Mouse (Mus musculus) frontal cortex, postnatal 14 days (tissue): ENCODE measurements around the gene Kremen2.

ENCODE experiments used
- DNase-seq, 2 experiments: peaks; one replicate each; pipeline ENCODE4 v3.0.0; 2022; ENCODE audit warnings: low spot score in 2 of 2

Kremen2 gene

GRCm38 (mm10) chr17:23737493-23738445 is 7.9 kb downstream of the Kremen2 start:
- no peak for DNase-seq

DNA sequence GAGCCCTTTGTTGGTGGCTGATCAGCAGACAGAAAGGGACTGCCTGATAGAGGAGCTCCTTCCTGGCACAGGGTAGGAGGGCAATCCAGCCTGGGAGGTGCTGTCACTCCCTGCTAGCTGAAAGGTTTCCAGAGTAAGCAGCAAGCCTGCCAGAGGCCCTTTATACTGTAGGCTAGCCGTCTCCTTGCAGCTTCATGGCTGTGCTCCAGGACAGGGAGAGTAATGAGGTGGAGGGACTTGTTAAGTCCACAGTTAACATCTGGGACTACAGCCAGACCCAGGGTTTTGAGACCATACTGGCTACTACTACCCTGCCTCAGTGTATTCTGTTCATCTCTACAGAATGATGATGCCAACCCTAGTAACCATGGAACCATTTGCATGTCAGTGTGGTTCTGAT is 11.3 kb downstream of the Kremen2 start:
- no peak for DNase-seq

DNA sequence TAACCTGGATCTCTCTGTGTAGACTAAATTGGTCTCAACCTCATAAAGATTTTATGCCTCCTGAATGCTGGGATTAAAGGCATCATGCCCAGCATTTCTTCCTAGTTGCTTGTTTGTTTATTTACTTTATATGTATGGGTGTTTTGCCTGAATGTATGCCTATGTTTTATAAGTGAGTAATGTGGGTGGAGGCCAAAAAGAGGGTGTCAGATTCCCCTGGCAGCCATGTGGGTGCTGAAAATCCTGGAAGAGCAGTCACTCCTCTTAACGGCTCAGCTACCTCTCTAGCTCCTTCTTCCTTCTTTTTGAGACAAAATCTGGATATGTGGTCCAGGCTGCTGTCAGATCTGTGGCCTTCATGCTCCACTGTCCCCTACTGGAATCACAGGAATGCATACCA is 15.2 kb downstream of the Kremen2 start:
- DNase-seq: no peak

GRCm38 (mm10) chr17:23726758-23727142 is 18.9 kb downstream of the Kremen2 start:
- DNase-seq: peak in 1 of 2 experiments; percentile 48

DNA sequence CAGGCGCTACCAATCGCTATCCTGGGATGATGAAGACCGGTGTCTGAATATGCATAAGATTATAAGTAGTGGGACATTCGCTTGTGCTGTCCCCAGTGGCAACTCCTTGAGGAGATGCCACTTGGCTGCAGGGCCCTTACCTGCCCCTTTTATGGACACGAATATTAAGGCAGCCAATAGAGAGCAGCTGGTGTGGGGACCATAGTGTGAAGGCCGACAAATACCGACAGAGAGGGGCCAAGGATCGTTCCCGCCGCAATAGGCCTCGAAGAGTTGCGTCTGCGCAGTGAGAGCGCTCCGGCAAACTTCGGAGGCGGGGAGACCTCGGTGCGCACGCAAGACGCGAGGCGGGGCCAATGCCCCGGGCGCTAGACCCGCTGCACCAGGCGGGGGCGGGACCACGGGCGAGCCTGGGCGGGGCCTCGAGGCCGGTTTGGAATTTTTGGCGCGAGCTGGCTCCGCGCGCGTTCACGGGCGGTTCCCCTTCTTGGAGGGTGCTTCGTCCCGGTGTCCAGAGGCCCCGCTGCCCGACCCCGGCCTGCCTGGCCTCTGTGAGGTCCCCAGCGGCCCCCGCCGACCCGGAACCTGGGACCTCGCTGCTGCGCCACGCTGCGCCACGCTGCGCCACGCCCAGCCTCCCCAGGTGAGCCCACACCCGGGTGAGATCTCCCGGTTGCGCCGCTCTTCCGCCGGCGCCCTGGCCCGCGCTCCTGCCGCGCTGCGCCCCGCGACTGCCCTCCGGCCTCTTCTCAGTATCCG is 19.5 kb downstream of the Kremen2 start, which contains the start of gene Pkmyt1:
Gene Pkmyt1, plus strand, starts transcription at position 338 of the 759 bp plus-strand sequence.
- DNase-seq: peak; percentile 84 to 89

- DNase-seq: no peak
Measured at GRCm38 (mm10) chr17:23725477-23725876, 20.2 kb downstream of the Kremen2 start.

DNA sequence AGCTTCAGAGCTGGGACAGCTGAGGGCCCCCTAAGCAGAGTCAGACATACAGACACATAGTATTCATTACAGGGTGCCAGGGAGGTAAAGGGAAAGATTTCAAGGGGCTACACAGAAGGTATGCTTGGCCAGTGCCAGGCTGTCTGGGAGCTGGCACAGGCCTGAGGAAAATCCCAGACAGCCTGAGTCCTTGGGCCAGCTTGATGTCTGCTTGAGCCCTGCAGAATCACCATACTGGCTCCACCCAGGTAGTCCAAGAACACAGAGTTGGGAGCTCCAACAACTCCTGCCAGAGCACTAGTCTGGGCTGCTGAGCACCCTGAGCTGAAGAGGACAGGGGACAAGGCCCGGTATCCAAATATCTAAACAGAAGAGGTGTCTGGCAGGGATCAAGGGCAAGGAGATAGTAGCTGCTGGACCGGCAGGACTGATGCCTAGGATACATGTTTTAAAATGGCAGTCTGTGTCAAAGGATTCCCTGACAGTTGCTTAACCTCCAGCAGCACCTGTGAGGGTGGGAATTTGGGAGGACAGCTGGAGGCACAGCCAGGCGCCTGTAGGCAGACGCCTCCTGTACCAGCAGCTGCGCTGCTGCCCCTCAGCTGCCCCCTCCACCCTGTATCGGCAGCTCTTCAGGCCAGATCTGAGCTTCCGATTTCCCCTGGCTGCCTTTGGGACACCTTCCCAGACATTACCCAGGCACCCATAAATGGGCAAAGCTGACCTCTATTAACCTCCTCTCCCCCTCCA is 23.1 kb downstream of the Kremen2 start, which contains the start of gene 1520401A03Rik:
Gene 1520401A03Rik, minus strand, starts transcription at position 408 of the 750 bp plus-strand sequence.
- no peak for DNase-seq

DNA sequence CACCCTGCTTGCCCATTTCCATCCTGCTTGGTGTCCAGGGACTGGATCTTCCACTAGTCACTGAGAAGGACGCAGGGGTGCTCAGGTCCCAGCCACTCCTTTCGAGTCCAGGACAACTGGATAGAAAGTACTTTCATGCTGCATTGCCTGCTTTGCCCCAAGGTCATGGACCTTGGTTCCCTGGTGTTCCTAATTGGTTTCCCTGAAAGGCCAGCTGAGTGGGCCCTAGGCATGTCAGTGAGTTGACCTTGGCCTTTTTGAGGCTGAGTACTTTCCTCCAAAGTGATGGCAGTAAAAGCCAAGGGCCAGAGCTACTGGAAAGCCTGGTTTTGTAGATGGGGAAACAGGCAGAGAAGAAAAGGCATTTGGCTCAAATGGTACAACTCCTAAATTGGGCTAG is 23.7 kb downstream of the Kremen2 start:
- no peak for DNase-seq

DNA sequence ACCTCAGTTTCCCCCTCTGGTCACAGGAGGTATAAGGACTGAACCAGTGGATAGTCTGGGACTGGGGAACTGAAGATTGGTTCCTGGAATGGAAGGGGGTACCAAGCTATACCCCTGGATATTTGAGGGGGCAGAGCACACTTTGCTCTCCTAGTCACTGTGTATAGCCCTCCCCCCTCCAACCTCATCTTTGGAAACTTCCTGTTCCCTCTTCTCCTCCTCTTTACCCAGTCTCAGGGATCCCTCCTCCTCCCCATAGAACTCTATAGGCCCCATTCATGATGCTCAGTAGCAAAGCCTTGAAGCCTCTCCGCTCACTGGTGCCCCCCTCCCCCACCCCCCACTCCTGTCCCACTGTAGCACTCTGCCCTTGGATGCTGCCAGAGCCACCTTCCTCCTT is 26.2 kb downstream of the Kremen2 start:
- no peak for DNase-seq

- no peak for DNase-seq
Measured at GRCm38 (mm10) chr17:23717003-23717402, 28.6 kb downstream of the Kremen2 start.

DNA sequence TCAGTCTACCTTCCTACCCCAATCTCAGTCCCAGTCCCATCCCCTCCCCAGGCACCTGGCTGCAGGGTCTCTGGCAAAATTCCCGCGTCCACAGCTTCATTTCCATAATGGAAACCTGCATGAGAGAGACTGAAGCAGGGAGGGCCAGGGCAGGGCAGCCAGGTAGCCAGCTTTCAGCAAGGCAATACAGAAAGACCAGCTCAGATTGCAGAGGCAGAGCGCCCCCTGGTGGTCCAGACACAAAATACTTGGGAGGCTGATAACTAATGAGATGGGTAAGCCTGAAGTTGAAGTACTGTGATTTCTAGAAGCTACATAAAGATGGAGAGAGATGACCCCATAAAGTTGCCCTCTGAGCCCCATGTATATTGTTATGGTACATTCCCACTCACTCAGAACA is 39.4 kb downstream of the Kremen2 start:
- peak; percentile 55 to 72 for DNase-seq

DNA sequence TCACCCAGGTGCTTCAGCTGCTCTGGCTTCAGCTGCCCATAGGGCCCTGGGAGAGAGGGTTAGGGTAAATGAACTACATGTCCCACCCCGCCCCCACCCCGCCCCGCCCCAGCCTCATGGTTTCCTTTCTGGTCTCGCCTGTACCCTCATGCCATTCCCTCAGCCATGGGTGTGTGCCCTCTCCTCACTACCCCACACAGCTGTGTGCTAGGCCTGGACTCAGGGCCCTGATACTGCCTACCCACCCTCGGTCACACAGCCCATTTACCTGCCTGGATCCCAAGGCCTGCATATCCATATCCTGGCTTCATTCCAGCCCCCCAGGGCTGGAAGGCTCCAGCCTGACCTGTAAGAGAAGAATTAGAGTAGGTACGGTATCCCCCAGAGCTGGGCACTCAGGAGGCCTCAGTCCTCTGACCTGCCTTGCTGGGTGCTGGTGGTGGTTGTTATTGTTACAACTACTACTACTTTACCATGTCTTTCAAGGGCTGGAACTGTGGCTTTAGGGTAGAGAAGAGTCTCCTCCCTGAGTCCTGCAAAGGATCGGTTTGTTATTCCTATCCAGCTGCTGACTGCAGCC is 40.0 kb downstream of the Kremen2 start:
- no peak for DNase-seq

- no peak for DNase-seq
Measured at GRCm38 (mm10) chr17:23704741-23705140, 40.9 kb downstream of the Kremen2 start.

DNA sequence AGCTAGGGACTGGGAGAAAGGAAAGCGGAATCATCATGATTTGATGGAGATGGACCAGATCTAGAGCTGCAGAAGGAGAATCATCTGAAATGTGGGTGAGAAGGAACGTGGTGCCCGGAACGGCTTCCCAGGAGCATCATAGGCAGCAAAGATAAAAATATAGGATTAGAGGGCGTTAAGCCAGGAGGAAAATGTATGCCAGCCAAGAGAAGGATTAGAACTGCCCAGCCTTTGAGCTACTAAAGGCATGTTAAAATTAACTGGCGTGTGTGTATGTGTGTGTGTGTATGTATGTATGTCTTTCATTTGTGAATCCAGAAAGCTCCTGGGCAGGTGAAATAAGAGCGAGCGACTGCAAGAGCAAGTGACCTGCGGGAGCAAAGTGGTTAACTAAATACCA is 42.3 kb downstream of the Kremen2 start:
- no peak for DNase-seq

- peak; percentile 85 for DNase-seq
Measured at GRCm38 (mm10) chr17:23700079-23700478, 45.6 kb downstream of the Kremen2 start.

DNA sequence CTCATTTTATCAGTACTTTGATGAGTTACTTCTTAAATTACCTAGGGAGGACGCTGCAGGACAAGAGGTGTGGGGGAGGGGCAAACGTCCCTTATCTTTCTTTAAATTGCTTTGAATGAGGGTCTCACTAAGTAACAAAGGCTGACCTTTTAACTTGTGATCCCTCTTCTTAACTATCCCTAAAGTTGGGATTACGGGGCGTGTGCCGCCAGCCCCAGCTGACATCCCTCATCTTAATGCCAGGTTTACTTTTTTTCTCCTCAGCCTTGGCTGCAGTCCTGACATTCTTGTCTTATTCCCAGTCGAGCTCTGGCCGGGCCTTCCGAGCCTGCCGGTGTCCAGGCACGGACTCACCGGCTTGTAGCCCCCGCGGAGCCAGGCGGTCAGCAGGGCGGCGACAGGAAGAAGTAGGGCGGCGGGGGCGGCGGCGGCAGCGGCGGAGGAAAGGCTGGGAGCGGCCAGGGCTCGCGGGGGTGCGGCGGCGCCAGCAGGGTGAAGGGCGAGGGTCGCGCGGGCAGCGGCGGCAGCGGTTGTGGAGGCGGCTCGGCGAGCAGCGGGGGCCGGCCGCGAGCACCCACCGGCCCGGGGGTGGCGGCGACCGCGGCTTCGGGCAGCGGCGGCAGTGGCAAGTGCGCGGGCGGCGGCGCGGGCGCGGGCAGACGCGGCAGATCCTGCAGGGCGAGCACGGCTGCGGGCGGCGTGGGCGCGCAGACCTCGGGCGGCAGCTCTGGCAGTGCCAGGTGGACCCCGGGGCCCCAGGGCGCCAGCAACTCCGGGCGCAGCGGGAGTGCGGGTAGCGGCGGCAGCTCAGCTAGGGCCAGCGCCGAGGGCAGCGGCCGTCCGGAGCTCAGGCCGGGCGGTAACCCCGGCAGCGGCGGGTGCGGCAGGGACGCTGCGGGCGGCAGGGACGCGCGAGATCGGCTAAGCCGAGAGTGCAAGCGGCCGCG is 46.2 kb downstream of the Kremen2 start:
- DNase-seq: no peak

GRCm38 (mm10) chr17:23695801-23696200 is 49.8 kb downstream of the Kremen2 start:
- DNase-seq: no peak

DNA sequence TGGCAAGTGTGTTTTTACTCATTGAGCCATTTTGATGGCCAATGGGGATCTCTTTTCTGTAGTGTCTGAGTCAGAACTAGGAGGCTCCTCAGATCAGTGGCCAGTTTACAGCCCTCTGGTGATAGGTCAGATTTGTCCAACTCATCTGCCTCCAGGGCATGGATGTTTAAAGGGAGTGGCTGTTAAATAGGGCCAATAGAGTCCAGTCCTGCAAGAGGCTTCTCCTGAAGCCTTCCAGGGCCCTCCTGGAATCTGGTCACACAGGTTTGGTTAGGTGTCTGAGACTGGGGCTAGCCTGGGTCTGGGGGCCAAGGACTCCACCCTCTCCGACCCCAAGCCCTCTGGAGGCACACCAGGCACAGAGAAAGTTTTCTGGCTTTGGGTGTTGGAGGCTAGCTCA is 51.1 kb downstream of the Kremen2 start:
- no peak for DNase-seq
